Mouse (Mus musculus) Muller cell, postnatal 12 days (primary cell): ENCODE results near the gene Gadd45gip1.
"Not testable (repeated sequence)": the region's sequence is repeated elsewhere in the genome, so short reads cannot be mapped to it uniquely, and the experiment has no call there.

Experiments
- DNase-seq: peaks from one replicate; pipeline ENCODE4 v3.0.0-alpha.2; 2015; ENCODE audit errors: inconsistent ontology term

Gene Gadd45gip1

GRCm38 (mm10) chr8:84797256-84797797 is 34.0 kb upstream of the Gadd45gip1 start:
- DNase-seq: peak; percentile 32

GRCm38 (mm10) chr8:84797971-84798370 is 33.4 kb upstream of the Gadd45gip1 start:
- DNase-seq: no peak

GRCm38 (mm10) chr8:84798446-84799135 is 32.7 kb upstream of the Gadd45gip1 start:
- DNase-seq: peak; percentile 55

- peak; percentile 65 for DNase-seq
Measured at GRCm38 (mm10) chr8:84799136-84799931, 32.0 kb upstream of the Gadd45gip1 start.

GRCm38 (mm10) chr8:84799999-84800831 is 31.1 kb upstream of the Gadd45gip1 start, which contains the start of gene Nfix:
Gene Nfix, minus strand, starts transcription at chr8:84800344.
- DNase-seq: peak; percentile 88

GRCm38 (mm10) chr8:84806031-84806430 is 25.3 kb upstream of the Gadd45gip1 start:
- no peak for DNase-seq

GRCm38 (mm10) chr8:84809109-84809940 is 22.0 kb upstream of the Gadd45gip1 start:
- no peak for DNase-seq

GRCm38 (mm10) chr8:84809941-84810280 is 21.4 kb upstream of the Gadd45gip1 start:
- no peak for DNase-seq

GRCm38 (mm10) chr8:84810896-84811295 is 20.4 kb upstream of the Gadd45gip1 start:
- peak; percentile 97 for DNase-seq

GRCm38 (mm10) chr8:84811303-84811702 is 20.0 kb upstream of the Gadd45gip1 start:
- no peak for DNase-seq

- DNase-seq: peak; percentile 83
Measured at GRCm38 (mm10) chr8:84813059-84813458, 18.3 kb upstream of the Gadd45gip1 start.

- DNase-seq: no peak
Measured at GRCm38 (mm10) chr8:84813830-84814229, 17.5 kb upstream of the Gadd45gip1 start.

- DNase-seq: no peak
Measured at GRCm38 (mm10) chr8:84814240-84814554, 17.1 kb upstream of the Gadd45gip1 start.

GRCm38 (mm10) chr8:84814555-84815441 is 16.5 kb upstream of the Gadd45gip1 start:
- no peak for DNase-seq

- DNase-seq: peak; percentile 94
Measured at GRCm38 (mm10) chr8:84815547-84815946, 15.8 kb upstream of the Gadd45gip1 start.

- no peak for DNase-seq
Measured at GRCm38 (mm10) chr8:84816117-84816516, 15.2 kb upstream of the Gadd45gip1 start.

- DNase-seq: no peak
Measured at GRCm38 (mm10) chr8:84822723-84823122, 8.6 kb upstream of the Gadd45gip1 start, which contains the start of gene Dand5. Gene Dand5, minus strand, starts transcription at chr8:84822823.

- peak; percentile 72 for DNase-seq
Measured at GRCm38 (mm10) chr8:84823653-84824052, 7.7 kb upstream of the Gadd45gip1 start.

GRCm38 (mm10) chr8:84825636-84826035 is 5.7 kb upstream of the Gadd45gip1 start:
- no peak for DNase-seq

- not testable (repeated sequence) for DNase-seq
Measured at GRCm38 (mm10) chr8:84826518-84826917, 4.8 kb upstream of the Gadd45gip1 start.
